Mouse (Mus musculus): ENCODE results near the gene Mcub. TPM values are rescaled to one million over a fixed set of nuclear protein-coding genes. Genes with fewer than 3 reads are reported as not detected.

The Mcub gene
- total RNA-seq, 2 experiments from 2014 or later: 3.5 to 5.3 TPM

DNA sequence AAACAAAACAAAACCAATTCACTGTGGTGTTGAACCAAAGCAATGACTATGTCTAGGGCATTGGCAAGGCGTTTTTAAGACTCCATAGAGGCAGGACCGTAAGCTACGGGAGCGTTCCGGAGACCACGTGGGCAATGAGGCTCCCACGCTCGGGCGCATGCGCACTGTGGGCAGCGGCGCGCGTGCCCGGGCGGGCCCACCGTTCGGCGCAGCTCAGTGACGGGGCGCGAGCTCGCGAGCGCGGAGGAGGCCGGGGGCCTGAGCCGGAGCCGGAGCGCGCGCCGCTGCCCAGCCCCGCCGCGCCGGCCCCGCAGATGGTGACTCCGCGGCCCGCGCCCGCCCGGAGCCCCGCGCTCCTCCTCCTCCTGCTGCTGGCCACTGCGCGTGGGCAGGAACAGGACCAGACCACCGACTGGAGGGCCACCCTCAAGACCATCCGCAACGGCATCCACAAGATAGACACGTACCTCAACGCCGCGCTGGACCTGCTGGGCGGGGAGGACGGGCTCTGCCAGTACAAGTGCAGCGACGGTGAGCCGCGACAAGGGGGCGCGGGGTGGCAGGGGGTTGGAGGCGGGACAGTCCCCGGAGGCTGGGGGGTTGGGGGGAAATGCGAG is 91.5 kb downstream of the Mcub start, which contains the start of gene Pla2g12a:
Gene Pla2g12a, plus strand, starts transcription at position 202 of the 617 bp plus-strand sequence.
- Histone ChIP-seq H3K4me3 (peak within 1 kb of the TSS; percentile 82), H3K27ac (peak within 1 kb of the TSS; percentile 91)
- DNase-seq (ENCODE audit: low spot score in 2 of 2): peak; percentile 91 to 95
- peak; percentile 41 for TF ChIP-seq CTCF (conservative IDR thresholded peaks at IDR 0.05)

DNA sequence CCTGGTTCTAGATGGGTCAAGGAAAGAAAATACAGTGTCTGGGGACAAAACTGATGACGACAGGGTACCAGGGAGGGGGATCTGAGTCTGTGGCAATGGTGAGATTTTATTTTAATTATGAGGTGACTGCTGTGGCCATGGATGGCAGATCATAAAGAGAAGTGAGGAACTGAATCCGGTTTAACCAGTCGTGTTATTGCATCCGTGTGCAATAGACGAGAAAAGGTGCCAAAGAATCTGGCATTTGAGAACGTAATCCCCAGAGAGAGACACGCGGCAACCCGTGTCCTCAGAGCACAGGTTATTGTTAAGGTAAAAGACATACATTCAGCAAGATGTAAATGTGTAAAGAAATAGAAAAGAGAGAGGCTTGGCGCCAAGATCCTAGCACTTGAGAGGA is 92.7 kb downstream of the Mcub start:
- H3K4me3 ChIP-seq: no peak overlapping the region
- no peak for TF ChIP-seq CTCF (conservative IDR thresholded peaks at IDR 0.05)
- DNase-seq (ENCODE audit: low spot score in 2 of 2): no peak
- H3K27ac ChIP-seq: no peak overlapping the region

Other genes with a start within 250 kb of the Mcub start
- gene Egf, start 214.9 kb downstream of the Mcub start, total RNA-seq (2021): 1 to 10 TPM; 2.6 to 2.7 TPM
- gene Lrit3, start 166.2 kb downstream of the Mcub start, total RNA-seq (2021): not detected
- gene Rrh, start 147.6 kb downstream of the Mcub start, total RNA-seq (2021): 1 to 10 TPM; 1.4 to 1.6 TPM
- gene Gar1, start 138.8 kb downstream of the Mcub start, total RNA-seq (2021): 10 to 100 TPM; 45.1 to 50.5 TPM
- not detected for gene Cfi, start 134.3 kb downstream of the Mcub start, total RNA-seq (2021)
- 10 to 100 TPM; 25.2 to 25.8 TPM for gene Pla2g12a, start 91.6 kb downstream of the Mcub start, total RNA-seq (2021)
- gene Casp6, start 68.8 kb downstream of the Mcub start, total RNA-seq (2021): 1 to 10 TPM; 5.1 to 9.0 TPM
- 10 to 100 TPM; 57.3 to 62.1 TPM for gene Sec24b, start 91.3 kb upstream of the Mcub start, total RNA-seq (2021)
- 10 to 100 TPM; 75.1 to 77.8 TPM for gene Col25a1, start 161.3 kb upstream of the Mcub start, total RNA-seq (2021)

All from layer of hippocampus, adult 2 months (tissue).